16 mouse cellular contexts compared by ENCODE assay signal in genomic region chr2:166335702-166336101, GRCm38 (mm10).
DNase-seq lines count a peak whose midpoint lies in the region; ATAC-seq and TF ChIP-seq lines count a peak whose summit lies in the region.
"Had no signal": no experiment of that assay in that cellular context is flagged by ENCODE, and none has a peak within 500 bp of the region (broad histone marks: within the 10 kb centered on the region; RNA-seq: fewer than 3 reads in every experiment).

No protein-coding gene starts in this region.

- peak; percentile 79 for ATAC-seq in embryonic facial prominence, embryonic 14.5 days (ENCODE audit: low read depth)
- ATAC-seq in hindbrain, embryonic 16.5 days, result no peak
- no peak for ATAC-seq in hindbrain, postnatal 0 days
- ATAC-seq: Patski had no signal

- H3K27ac ChIP-seq in embryonic facial prominence, embryonic 10.5 days (replicated peaks), result peak overlapping the region; percentile 91
- H3K27ac ChIP-seq in embryonic facial prominence, embryonic 14.5 days (replicated peaks; ENCODE audit: low read depth, low read length), result peak overlapping the region; percentile 64
- H3K27ac ChIP-seq in limb, embryonic 10.5 days, result peak overlapping the region; percentile 96
- no peak overlapping the region for H3K27ac ChIP-seq in hindbrain, embryonic 16.5 days (ENCODE audit: low read depth, low read length)
- H3K27ac ChIP-seq in hindbrain, postnatal 0 days, result no peak overlapping the region
- H3K27ac ChIP-seq: neural tube, embryonic 13.5 days had no signal

- H3K9me3 ChIP-seq in embryonic facial prominence, embryonic 10.5 days, result no peaks in the 10 kb centered on the region
- no peaks in the 10 kb centered on the region for H3K9me3 ChIP-seq in embryonic facial prominence, embryonic 14.5 days (ENCODE audit: control insufficient read depth, low read length)
- no peaks in the 10 kb centered on the region for H3K9me3 ChIP-seq in limb, embryonic 10.5 days (replicated peaks)
- no peaks in the 10 kb centered on the region for H3K9me3 ChIP-seq in hindbrain, embryonic 16.5 days (ENCODE audit: control insufficient read depth, low read length)
- H3K9me3 ChIP-seq in hindbrain, postnatal 0 days (ENCODE audit: low read length), result no peaks in the 10 kb centered on the region
- H3K9me3 ChIP-seq: neural tube, embryonic 13.5 days had no signal

- H3K4me1 ChIP-seq in embryonic facial prominence, embryonic 10.5 days, result peaks cover 59% of the 10 kb centered on the region
- H3K4me1 ChIP-seq in embryonic facial prominence, embryonic 14.5 days (ENCODE audit: control insufficient read depth, insufficient read depth, low read length), result peaks cover 50% of the 10 kb centered on the region
- H3K4me1 ChIP-seq in limb, embryonic 10.5 days, result peaks cover 73% of the 10 kb centered on the region
- H3K4me1 ChIP-seq in hindbrain, embryonic 16.5 days (ENCODE audit: control insufficient read depth, insufficient read depth, low read depth, low read length), result no peaks in the 10 kb centered on the region
- no peaks in the 10 kb centered on the region for H3K4me1 ChIP-seq in hindbrain, postnatal 0 days (ENCODE audit: insufficient read depth, low read length)

- no peak overlapping the region for H3K9ac ChIP-seq in embryonic facial prominence, embryonic 14.5 days (ENCODE audit: low read depth, low read length)
- no peak overlapping the region for H3K9ac ChIP-seq in hindbrain, embryonic 16.5 days (ENCODE audit: low read depth, low read length)
- H3K9ac ChIP-seq in hindbrain, postnatal 0 days (replicated peaks; ENCODE audit: low read length), result no peak overlapping the region
- H3K9ac ChIP-seq: neural tube, embryonic 13.5 days had no signal

- 74% methylated on average over 5 of the region's 5 CpGs for WGBS in embryonic facial prominence, embryonic 10.5 days
- WGBS in embryonic facial prominence, embryonic 14.5 days, result 25% methylated on average over 5 of the region's 5 CpGs
- WGBS in limb, embryonic 10.5 days, result 77% methylated on average over 5 of the region's 5 CpGs
- 76% methylated on average over 5 of the region's 5 CpGs for WGBS in hindbrain, embryonic 16.5 days
- 72% methylated on average over 5 of the region's 5 CpGs for WGBS in hindbrain, postnatal 0 days

- TF ChIP-seq CTCF in hindbrain, postnatal 0 days (IDR thresholded peaks at IDR 0.05; ENCODE audit: low read depth), result no peak

- DNase-seq in embryonic facial prominence, embryonic 10.5 days (ENCODE audit: low spot score), result no peak
- peak; percentile 93 for DNase-seq in embryonic facial prominence, embryonic 14.5 days (ENCODE audit: low spot score)
- peak; percentile 55 for DNase-seq in heart, adult 8-10 months (ENCODE audit: low spot score)
- DNase-seq in limb, embryonic 10.5 days (ENCODE audit: low spot score), result no peak
- no peak for DNase-seq in layer of hippocampus, adult 8-10 months (ENCODE audit: low spot score in 2 of 2)
- no peak for DNase-seq in thymus, postnatal 10 days (ENCODE audit: low spot score in 2 of 2)
- DNase-seq in hindbrain, postnatal 0 days (ENCODE audit: low spot score), result no peak
- DNase-seq: adrenal gland, adult 2 months; cerebellum, postnatal 36 days; kidney, adult 8-10 months; liver; lung, postnatal 14 days; midbrain, embryonic 14.5 days had no signal

- no peak overlapping the region for H3K4me3 ChIP-seq in embryonic facial prominence, embryonic 10.5 days
- H3K4me3 ChIP-seq in embryonic facial prominence, embryonic 14.5 days (ENCODE audit: low read depth, low read length), result no peak overlapping the region
- no peak overlapping the region for H3K4me3 ChIP-seq in limb, embryonic 10.5 days
- no peak overlapping the region for H3K4me3 ChIP-seq in hindbrain, embryonic 16.5 days (ENCODE audit: low read length)
- H3K4me3 ChIP-seq in hindbrain, postnatal 0 days (ENCODE audit: low read length), result no peak overlapping the region
- H3K4me3 ChIP-seq: neural tube, embryonic 13.5 days had no signal

- no peaks in the 10 kb centered on the region for H3K36me3 ChIP-seq in embryonic facial prominence, embryonic 10.5 days (replicated peaks)
- no peaks in the 10 kb centered on the region for H3K36me3 ChIP-seq in embryonic facial prominence, embryonic 14.5 days (ENCODE audit: control insufficient read depth, insufficient read depth, low read length)
- H3K36me3 ChIP-seq in limb, embryonic 10.5 days, result no peaks in the 10 kb centered on the region
- no peaks in the 10 kb centered on the region for H3K36me3 ChIP-seq in hindbrain, embryonic 16.5 days (ENCODE audit: control insufficient read depth, insufficient read depth, low read length)
- no peaks in the 10 kb centered on the region for H3K36me3 ChIP-seq in hindbrain, postnatal 0 days (ENCODE audit: insufficient read depth, low read length)
- H3K36me3 ChIP-seq: neural tube, embryonic 13.5 days had no signal

- H3K4me2 ChIP-seq in embryonic facial prominence, embryonic 14.5 days (ENCODE audit: low read depth, low read length), result no peak overlapping the region
- no peak overlapping the region for H3K4me2 ChIP-seq in hindbrain, embryonic 16.5 days (ENCODE audit: low read length)
- H3K4me2 ChIP-seq in hindbrain, postnatal 0 days (ENCODE audit: low read depth, low read length), result no peak overlapping the region
- H3K4me2 ChIP-seq: neural tube, embryonic 13.5 days had no signal

- no peaks in the 10 kb centered on the region for H3K27me3 ChIP-seq in embryonic facial prominence, embryonic 10.5 days (replicated peaks; ENCODE audit: low read depth, poor library complexity, severe bottlenecking)
- H3K27me3 ChIP-seq in embryonic facial prominence, embryonic 14.5 days (replicated peaks; ENCODE audit: control insufficient read depth, insufficient read depth, low read length), result no peaks in the 10 kb centered on the region
- no peaks in the 10 kb centered on the region for H3K27me3 ChIP-seq in limb, embryonic 10.5 days (ENCODE audit: low read depth, poor library complexity, severe bottlenecking)
- H3K27me3 ChIP-seq in hindbrain, embryonic 16.5 days (replicated peaks; ENCODE audit: control insufficient read depth, insufficient read depth, low read length), result no peaks in the 10 kb centered on the region; the same call in 1 of the 2 replicates
- H3K27me3 ChIP-seq in hindbrain, postnatal 0 days (ENCODE audit: insufficient read depth, low read length), result 0 out of 2 replicates have a peak, but pooled peaks cover 5% of the 10 kb centered on the region
- H3K27me3 ChIP-seq: Patski had no signal

Comparison
In these comparisons a context has a peak if more than half of its experiments do, and no peak if none do; other contexts are left out.
1. DNase-seq: peak in embryonic facial prominence, embryonic 14.5 days (single experiment) and heart, adult 8-10 months (single experiment); none in embryonic facial prominence, embryonic 10.5 days (single experiment), limb, embryonic 10.5 days (single experiment), layer of hippocampus, adult 8-10 months (0 of 2), thymus, postnatal 10 days (0 of 2) and hindbrain, postnatal 0 days (single experiment).
2. H3K27ac ChIP-seq: peak in embryonic facial prominence, embryonic 10.5 days (single experiment), embryonic facial prominence, embryonic 14.5 days (single experiment) and limb, embryonic 10.5 days (single experiment); none in hindbrain, embryonic 16.5 days (single experiment) and hindbrain, postnatal 0 days (single experiment).